Mouse (Mus musculus) MEL (cell line): ENCODE measurements at regions not wholly inside any gene's neighbourhood (a gene's known extent, or its start where the extent isn't known, plus 50 kb on each side); places are given as distances from the start of the nearest gene placed in this dataset.

ENCODE experiments used
- DNase-seq: peaks from one replicate; pipeline ENCODE4 v3.0.0; 2011; ENCODE audit warnings: low read depth, low spot score
- H3K27ac ChIP-seq: 2 replicates; pipeline ENCODE4 v1.5.1; 2012; ENCODE audit warnings: low read depth, mild to moderate bottlenecking, control low read depth, low read length, moderate library complexity; ENCODE audit not compliant: control insufficient read depth
- H3K27me3 ChIP-seq, 2 experiments: fragments of 150-350 bp in 1 of 2; sonication (generic) in 1 of 2; 2 replicates each; pipeline ENCODE4 v1.6.1; 2012; ENCODE audit warnings: low read length in 2 of 2, mild to moderate bottlenecking in 2 of 2, improper control_type of control experiment in 1 of 2, moderate library complexity in 1 of 2; ENCODE audit not compliant: insufficient read depth in 2 of 2, control insufficient read depth in 1 of 2
- H3K36me3 ChIP-seq, 2 experiments: 2 replicates each; pipeline ENCODE4 v1.6.1; 2012 to 2014; ENCODE audit warnings: low read length in 2 of 2, improper control_type of control experiment in 1 of 2, inconsistent platforms in 1 of 2, mild to moderate bottlenecking in 1 of 2; ENCODE audit not compliant: insufficient read depth in 2 of 2, control insufficient read depth in 1 of 2
- H3K4me1 ChIP-seq, 2 experiments: fragments of 150-350 bp in 1 of 2; sonication (generic) in 1 of 2; 2 replicates each; pipeline ENCODE4 v1.6.1; 2012; ENCODE audit warnings: low read length in 2 of 2, improper control_type of control experiment in 1 of 2, mild to moderate bottlenecking in 1 of 2; ENCODE audit not compliant: insufficient read depth in 2 of 2, control insufficient read depth in 1 of 2
- H3K4me3 ChIP-seq, 2 experiments: fragments of 150-350 bp in 1 of 2; sonication (generic) in 1 of 2; 2 replicates each; pipeline ENCODE4 v1.5.1; 2012; ENCODE audit warnings: low read depth in 2 of 2, low read length in 2 of 2, mild to moderate bottlenecking in 2 of 2, moderate library complexity in 2 of 2, control low read depth in 1 of 2, improper control_type of control experiment in 1 of 2; ENCODE audit not compliant: control insufficient read depth in 1 of 2, insufficient read depth in 1 of 2
- H3K79me2 ChIP-seq: 2 replicates; pipeline ENCODE4 v1.6.1; 2012; ENCODE audit warnings: mild to moderate bottlenecking, low read length, moderate library complexity; ENCODE audit not compliant: control insufficient read depth, poor library complexity, insufficient read depth
- H3K9ac ChIP-seq: 2 replicates; pipeline ENCODE4 v1.6.1; 2012; ENCODE audit warnings: low read depth, mild to moderate bottlenecking, control low read depth, low read length, moderate library complexity; ENCODE audit not compliant: control insufficient read depth, poor library complexity, severe bottlenecking
- H3K9me3 ChIP-seq: fragments of 150-350 bp; sonication (generic); replicated peaks from 2 replicates; pipeline ENCODE4 v1.6.1; 2012; ENCODE audit warnings: mild to moderate bottlenecking, low read length, improper control_type of control experiment, moderate library complexity; ENCODE audit not compliant: insufficient read depth
- CHD2 ChIP-seq: IDR thresholded peaks from 2 replicates; pipeline ENCODE4 v1.6.1; 2011; ENCODE audit warnings: low read length, improper control_type of control experiment
- ELF1 ChIP-seq: IDR thresholded peaks from 2 replicates; pipeline ENCODE4 v1.6.1; 2014; ENCODE audit warnings: low read depth, mild to moderate bottlenecking, inconsistent platforms, low read length, improper control_type of control experiment, moderate library complexity
- EP300 ChIP-seq, 2 experiments: IDR thresholded peaks; 2 replicates each; pipeline ENCODE4 v1.6.1; 2011; ENCODE audit warnings: improper control_type of control experiment in 2 of 2, low read length in 2 of 2, low read depth in 1 of 2, mild to moderate bottlenecking in 1 of 2
- ETS1 ChIP-seq: IDR thresholded peaks from 2 replicates; pipeline ENCODE4 v1.6.1; 2012; ENCODE audit warnings: low read depth, mild to moderate bottlenecking, inconsistent platforms, low read length, improper control_type of control experiment, moderate library complexity
- JUND ChIP-seq: IDR thresholded peaks from 2 replicates; pipeline ENCODE4 v1.6.1; 2011; ENCODE audit warnings: low read depth, mild to moderate bottlenecking, improper control_type of control experiment, low read length
- KAT2A ChIP-seq: conservative IDR thresholded peaks from 2 replicates; pipeline ENCODE4 v1.6.1; 2012; ENCODE audit warnings: low read depth, low read length, improper control_type of control experiment, inconsistent platforms
- MAFK ChIP-seq: IDR thresholded peaks from 2 replicates; pipeline ENCODE4 v1.6.1; 2011; ENCODE audit warnings: low read depth, mild to moderate bottlenecking, low read length, improper control_type of control experiment, borderline replicate concordance
- MAX ChIP-seq: IDR thresholded peaks from 2 replicates; pipeline ENCODE4 v1.6.1; 2011; ENCODE audit warnings: low read length, improper control_type of control experiment
- MXI1 ChIP-seq: IDR thresholded peaks from 2 replicates; pipeline ENCODE4 v1.6.1; 2011; ENCODE audit warnings: mild to moderate bottlenecking, low read depth, low read length, improper control_type of control experiment
- NRF1 ChIP-seq: IDR thresholded peaks from 2 replicates; pipeline ENCODE4 v1.6.1; 2014; ENCODE audit warnings: low read depth, mild to moderate bottlenecking, inconsistent platforms, low read length, improper control_type of control experiment, moderate library complexity; ENCODE audit not compliant: poor library complexity, insufficient read depth, severe bottlenecking
- POLR2AphosphoS2 ChIP-seq: IDR thresholded peaks from 2 replicates; pipeline ENCODE4 v1.6.1; 2011; ENCODE audit warnings: low read length, improper control_type of control experiment
- RAD21 ChIP-seq: IDR thresholded peaks from 2 replicates; pipeline ENCODE4 v1.6.1; 2011; ENCODE audit warnings: mild to moderate bottlenecking, low read depth, low read length, improper control_type of control experiment
- SIN3A ChIP-seq: IDR thresholded peaks from 2 replicates; pipeline ENCODE4 v1.6.1; 2012; ENCODE audit warnings: low read length, improper control_type of control experiment, inconsistent platforms
- SMC3 ChIP-seq: IDR thresholded peaks from 2 replicates; pipeline ENCODE4 v1.6.1; 2011; ENCODE audit warnings: low read depth, low read length, improper control_type of control experiment
- TBP ChIP-seq: IDR thresholded peaks from 2 replicates; pipeline ENCODE4 v1.8.0; 2011; ENCODE audit warnings: low read depth, low read length, improper control_type of control experiment
- TCF12 ChIP-seq: IDR thresholded peaks from 2 replicates; pipeline ENCODE4 v1.6.1; 2014; ENCODE audit warnings: low read depth, mild to moderate bottlenecking, inconsistent platforms, low read length, improper control_type of control experiment, moderate library complexity
- UBTF ChIP-seq: IDR thresholded peaks from 2 replicates; pipeline ENCODE4 v1.6.1; 2012; ENCODE audit warnings: low read depth, mild to moderate bottlenecking, inconsistent platforms, low read length, improper control_type of control experiment, moderate library complexity, borderline replicate concordance; ENCODE audit not compliant: insufficient read depth
- ZC3H11A ChIP-seq: IDR thresholded peaks from 2 replicates; pipeline ENCODE4 v1.6.1; 2012; ENCODE audit warnings: low read depth, mild to moderate bottlenecking, inconsistent platforms, low read length, improper control_type of control experiment
- ZKSCAN1 ChIP-seq: IDR thresholded peaks from 2 replicates; pipeline ENCODE4 v1.6.1; 2012; ENCODE audit warnings: low read depth, mild to moderate bottlenecking, inconsistent platforms, low read length, improper control_type of control experiment, moderate library complexity

DNA sequence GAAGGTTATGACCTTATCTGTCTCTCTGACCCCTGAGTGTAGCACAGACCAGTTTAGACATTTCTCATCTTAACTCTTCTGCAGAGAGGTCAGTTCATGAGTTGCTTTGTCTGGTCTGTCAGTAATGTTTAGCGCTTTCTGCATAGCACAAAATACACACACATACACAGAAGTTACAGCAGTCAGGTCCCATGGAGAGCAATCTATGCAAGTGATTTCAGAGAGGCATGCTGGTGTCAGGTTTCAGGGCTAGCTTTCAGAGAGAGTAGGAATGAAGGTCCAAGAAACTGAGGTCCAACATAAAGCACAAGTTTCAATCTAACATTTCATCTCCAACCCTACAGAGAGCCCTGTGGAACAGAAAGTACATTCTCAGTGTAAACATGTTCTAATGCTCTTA lies 718.0 kb downstream of the Pdha2 start:
- no peaks in the 10 kb centered on the region for H3K79me2 ChIP-seq
- H3K4me1 ChIP-seq, result no peaks in the 10 kb centered on the region
- no peaks in the 10 kb centered on the region for H3K9me3 ChIP-seq
- no peak overlapping the region for H3K4me3 ChIP-seq
- no peak overlapping the region for H3K27ac ChIP-seq
- no peaks in the 10 kb centered on the region for H3K27me3 ChIP-seq
- H3K36me3 ChIP-seq, result no peaks in the 10 kb centered on the region
- no peak overlapping the region for H3K9ac ChIP-seq
- no peak for DNase-seq
- TF ChIP-seq MAX, result no peak
- no peak for TF ChIP-seq EP300 (IDR thresholded peaks at IDR 0.05; ENCODE audit: low read depth in 1 of 2, low read length in 2 of 2)
- TF ChIP-seq UBTF, result no peak
- no peak for TF ChIP-seq ZKSCAN1
- no peak for TF ChIP-seq TBP
- no peak for TF ChIP-seq POLR2AphosphoS2
- TF ChIP-seq KAT2A, result no peak
- no peak for TF ChIP-seq ZC3H11A
- no peak for TF ChIP-seq NRF1
- TF ChIP-seq SIN3A, result no peak
- no peak for TF ChIP-seq MAFK
- no peak for TF ChIP-seq RAD21
- TF ChIP-seq ETS1, result no peak

DNA sequence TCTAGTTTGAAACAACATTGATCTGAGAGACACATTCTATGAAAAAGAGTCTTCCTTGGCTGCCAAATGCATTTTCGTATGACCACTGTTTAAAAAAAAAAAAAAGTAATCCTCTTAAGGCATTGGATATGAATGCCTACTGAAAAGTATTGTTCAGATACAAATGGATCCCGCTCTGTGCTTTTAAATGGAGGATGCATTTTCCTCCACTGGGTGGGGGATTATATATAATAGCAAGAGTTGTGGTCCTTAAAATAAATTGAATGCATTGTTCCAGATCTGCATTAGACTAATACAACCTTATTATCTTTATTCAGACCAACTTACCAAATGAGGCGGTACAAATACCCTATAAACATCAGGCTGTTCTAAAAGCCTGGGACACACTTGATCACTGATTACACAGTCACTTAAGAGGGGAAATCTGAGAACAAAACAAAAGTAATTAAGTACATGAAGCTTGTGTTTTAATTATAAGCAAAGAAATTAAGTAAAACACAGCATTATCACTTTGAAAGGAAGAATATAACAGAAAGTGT lies 734.4 kb downstream of the Pdha2 start:
- H3K79me2 ChIP-seq, result no peaks in the 10 kb centered on the region
- no peaks in the 10 kb centered on the region for H3K27me3 ChIP-seq
- H3K27ac ChIP-seq, result no peak overlapping the region
- no peak overlapping the region for H3K4me3 ChIP-seq
- H3K4me1 ChIP-seq, result no peaks in the 10 kb centered on the region
- TF ChIP-seq CHD2 (no peak), MXI1 (no peak), JUND (no peak), SMC3 (no peak), TCF12 (no peak), EP300 (IDR thresholded peaks at IDR 0.05; ENCODE audit: low read depth in 1 of 2, low read length in 2 of 2) (no peak), ELF1 (no peak), MAFK (no peak)
- TF ChIP-seq, all 39 proteins: peak for 0
- Histone ChIP-seq H3K9me3 (no peaks in the 10 kb centered on the region), H3K36me3 (no peaks in the 10 kb centered on the region), H3K9ac (no peak overlapping the region)
- no peak for DNase-seq
